Mouse (Mus musculus) C2C12 (cell line): ENCODE results near the gene 6430531B16Rik. TPM values are rescaled to one million over a fixed set of nuclear protein-coding genes. Genes with fewer than 3 reads are reported as not detected.
A peak's percentile ranks its signal among the peaks of the same experiment; 100 is the strongest.

Experiments used
- H3K27me3 ChIP-seq: one replicate; pipeline ENCODE4 v1.6.1; 2011; ENCODE audit not compliant: control insufficient read depth, insufficient read depth, insufficient read length
- H3K36me3 ChIP-seq: one replicate; pipeline ENCODE4 v1.6.1; 2011; ENCODE audit not compliant: control insufficient read depth, insufficient read depth
- H3K4me3 ChIP-seq: one replicate; pipeline ENCODE4 v1.5.1; 2011; ENCODE audit warnings: mild to moderate bottlenecking, control low read depth; ENCODE audit not compliant: poor library complexity, insufficient read depth, severe bottlenecking
- H3K79me2 ChIP-seq: one replicate; pipeline ENCODE4 v1.6.1; 2011; ENCODE audit not compliant: control insufficient read depth, insufficient read depth
- H3K79me3 ChIP-seq: one replicate; pipeline ENCODE4 v1.6.1; 2011; ENCODE audit warnings: low read depth, control low read depth
- H3ac ChIP-seq: one replicate; pipeline ENCODE3; 2011; ENCODE audit warnings: low read depth; ENCODE audit not compliant: control insufficient read depth, insufficient read length
- CEBPB ChIP-seq: IDR thresholded peaks from one replicate; pipeline ENCODE4 v1.6.1; 2011; ENCODE audit warnings: low read depth, mild to moderate bottlenecking, control low read depth, moderate library complexity
- CTCF ChIP-seq: IDR thresholded peaks from one replicate; pipeline ENCODE4 v1.5.1; 2011; ENCODE audit not compliant: control insufficient read depth, insufficient read depth, insufficient read length
- FOSL1 ChIP-seq: IDR thresholded peaks from one replicate; pipeline ENCODE4 v1.8.0; 2011; ENCODE audit warnings: mild to moderate bottlenecking, low read length; ENCODE audit not compliant: poor library complexity, insufficient read depth, severe bottlenecking
- MAX ChIP-seq: IDR thresholded peaks from one replicate; pipeline ENCODE4 v1.6.1; 2011; ENCODE audit warnings: mild to moderate bottlenecking, control low read depth
- MYOD1 ChIP-seq: IDR thresholded peaks from one replicate; pipeline ENCODE4 v1.6.1; 2011; ENCODE audit warnings: low read depth; ENCODE audit not compliant: control insufficient read depth, insufficient read length
- MYOG ChIP-seq: IDR thresholded peaks from one replicate; pipeline ENCODE4 v1.6.1; 2011; ENCODE audit not compliant: control insufficient read depth, insufficient read length; ENCODE audit errors: extremely low read depth
- USF1 ChIP-seq: IDR thresholded peaks from one replicate; pipeline ENCODE4 v1.6.1; 2011; ENCODE audit warnings: low read depth, mild to moderate bottlenecking, control low read depth, moderate library complexity
- polyA plus RNA-seq: library from polyadenylated mRNA; unstranded; fragments of >200 nt; fragmentation: generic; extraction: Trizol; gene quantifications from one replicate; pipeline ENCODE4 v1.2.1, GENCODE M21; 2012; ENCODE audit warnings: missing spikeins

6430531B16Rik gene
- polyA plus RNA-seq, 1 experiment = 0.08 TPM

GRCm38 (mm10) chr7:139957437-139957836 is 21.1 kb downstream of the 6430531B16Rik start:
- no peaks in the 10 kb centered on the region for H3K36me3 ChIP-seq
- H3K79me3 ChIP-seq = no peaks in the 10 kb centered on the region
- no peaks in the 10 kb centered on the region for H3K79me2 ChIP-seq
- H3ac ChIP-seq = no peak overlapping the region
- no peak for TF ChIP-seq CTCF
- no peak for TF ChIP-seq CEBPB
- no peak for TF ChIP-seq MAX
- no peak for TF ChIP-seq MYOD1
- H3K27me3 ChIP-seq = peaks cover 5% of the 10 kb centered on the region
- H3K4me3 ChIP-seq = no peak overlapping the region

DNA sequence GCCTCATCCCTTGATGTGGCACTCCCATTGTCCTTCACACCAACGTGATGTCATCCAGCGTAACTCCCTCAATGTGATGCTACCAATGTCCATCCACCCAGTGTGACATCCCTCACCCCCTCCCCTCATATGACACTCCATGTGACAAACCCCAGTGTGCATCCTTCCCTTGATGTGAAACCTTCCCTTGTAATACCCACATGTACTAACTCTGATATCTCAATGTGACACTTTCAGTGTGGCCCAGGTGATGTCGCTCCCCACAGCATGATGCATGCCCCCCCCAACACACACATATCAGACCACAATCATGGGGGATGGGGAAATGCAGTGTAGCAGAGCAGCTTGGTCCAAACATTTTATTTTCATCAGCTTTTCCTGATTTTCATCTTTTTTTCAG is 21.9 kb downstream of the 6430531B16Rik start:
- Histone ChIP-seq H3K4me3 (no peak overlapping the region), H3K36me3 (no peaks in the 10 kb centered on the region), H3K79me3 (no peaks in the 10 kb centered on the region), H3ac (no peak overlapping the region), H3K79me2 (no peaks in the 10 kb centered on the region), H3K27me3 (peaks cover under 1% of the 10 kb centered on the region)
- TF ChIP-seq FOSL1 = no peak
- TF ChIP-seq CTCF = no peak
- no peak for TF ChIP-seq MYOG
- no peak for TF ChIP-seq CEBPB
- no peak for TF ChIP-seq MAX
- no peak for TF ChIP-seq MYOD1

- no peak overlapping the region for H3ac ChIP-seq
- no peaks in the 10 kb centered on the region for H3K36me3 ChIP-seq
- no peaks in the 10 kb centered on the region for H3K79me2 ChIP-seq
- H3K4me3 ChIP-seq = no peak overlapping the region
- no peak for TF ChIP-seq MYOD1
- no peak for TF ChIP-seq CEBPB
- no peak for TF ChIP-seq MYOG
- no peak for TF ChIP-seq FOSL1
- TF ChIP-seq USF1 = no peak
- TF ChIP-seq CTCF = no peak
- TF ChIP-seq MAX = no peak
- no peaks in the 10 kb centered on the region for H3K27me3 ChIP-seq
- H3K79me3 ChIP-seq = no peaks in the 10 kb centered on the region
These were observed 23.1 kb downstream of the 6430531B16Rik start for GRCm38 (mm10) chr7:139955505-139955904.

DNA sequence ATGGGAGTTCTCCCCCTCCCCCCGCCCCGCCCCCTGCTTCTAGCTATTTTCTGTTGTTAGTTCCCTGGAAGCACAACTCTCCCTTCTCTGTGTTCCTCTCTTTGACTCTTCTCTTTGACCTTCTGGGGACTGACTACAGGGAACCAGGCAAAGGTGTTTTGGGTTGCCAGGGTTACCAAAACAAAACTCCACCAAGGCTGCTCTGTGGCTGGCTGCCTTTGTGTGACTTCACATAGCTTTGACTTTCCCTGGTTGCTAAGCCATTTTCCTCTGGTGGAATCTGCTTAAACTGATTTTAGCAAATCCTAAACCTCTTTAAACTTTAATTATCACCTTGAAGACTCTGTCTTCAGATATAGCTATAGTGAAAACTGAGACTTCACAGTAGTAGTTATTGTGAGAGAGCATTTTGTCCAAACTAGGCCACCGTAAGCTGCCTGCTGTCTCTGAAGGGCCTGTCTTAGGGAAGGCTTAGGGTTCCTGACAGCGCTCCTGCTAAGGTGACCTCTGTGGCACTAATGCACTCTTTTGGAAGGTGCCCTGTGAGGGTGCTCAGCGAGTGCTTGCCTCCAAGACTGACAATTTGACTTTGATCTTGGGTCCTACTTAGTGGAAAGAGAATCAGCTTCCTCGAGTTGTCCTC is 26.4 kb downstream of the 6430531B16Rik start:
- H3K36me3 ChIP-seq = no peaks in the 10 kb centered on the region
- no peak overlapping the region for H3ac ChIP-seq
- no peak overlapping the region for H3K4me3 ChIP-seq
- H3K79me2 ChIP-seq = no peaks in the 10 kb centered on the region
- no peaks in the 10 kb centered on the region for H3K27me3 ChIP-seq
- no peaks in the 10 kb centered on the region for H3K79me3 ChIP-seq
- no peak for TF ChIP-seq USF1
- no peak for TF ChIP-seq CEBPB
- TF ChIP-seq CTCF = no peak
- TF ChIP-seq MYOG = no peak
- no peak for TF ChIP-seq MYOD1
- TF ChIP-seq FOSL1 = no peak
- no peak for TF ChIP-seq MAX

DNA sequence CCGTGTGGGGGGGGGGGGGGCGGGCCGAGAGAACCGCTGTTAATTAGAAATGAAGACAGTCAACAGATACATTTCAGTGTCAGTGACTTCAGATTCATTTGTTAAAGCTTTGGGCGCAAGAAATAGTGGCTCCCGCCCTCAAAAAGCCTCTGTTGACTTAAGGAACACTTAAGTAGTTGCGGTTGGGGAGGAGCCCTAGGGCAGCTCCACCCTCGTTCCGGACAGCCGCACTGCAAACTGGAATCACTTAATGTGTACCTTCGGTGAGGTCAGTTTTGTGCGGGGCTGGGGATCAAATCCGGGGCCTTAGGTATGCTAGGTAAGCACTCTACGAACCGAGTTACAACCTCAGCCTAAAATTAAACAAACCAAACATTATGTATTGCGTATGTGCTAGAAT is 27.5 kb downstream of the 6430531B16Rik start:
- no peaks in the 10 kb centered on the region for H3K79me2 ChIP-seq
- H3K79me3 ChIP-seq = no peaks in the 10 kb centered on the region
- peak overlapping the region; percentile 34 for H3K4me3 ChIP-seq
- H3ac ChIP-seq = no peak overlapping the region
- H3K36me3 ChIP-seq = no peaks in the 10 kb centered on the region
- H3K27me3 ChIP-seq = no peaks in the 10 kb centered on the region
- no peak for TF ChIP-seq FOSL1
- no peak for TF ChIP-seq CEBPB
- no peak for TF ChIP-seq USF1
- TF ChIP-seq MYOG = no peak
- TF ChIP-seq MAX = no peak
- no peak for TF ChIP-seq MYOD1
- no peak for TF ChIP-seq CTCF
